Mouse (Mus musculus) v-Abl transformed pro-B cells (cell line): ENCODE results near the gene Ddx3x.

ENCODE experiments used
- in situ Hi-C, 2 experiments: fragments of 400-800 bp; cut with MboI; formaldehyde crosslinking; loops; one replicate each; pipeline ENCODE4 v1.15.1; 2025; ENCODE audit not compliant: unreplicated experiment in 2 of 2

Gene Ddx3x

DNA sequence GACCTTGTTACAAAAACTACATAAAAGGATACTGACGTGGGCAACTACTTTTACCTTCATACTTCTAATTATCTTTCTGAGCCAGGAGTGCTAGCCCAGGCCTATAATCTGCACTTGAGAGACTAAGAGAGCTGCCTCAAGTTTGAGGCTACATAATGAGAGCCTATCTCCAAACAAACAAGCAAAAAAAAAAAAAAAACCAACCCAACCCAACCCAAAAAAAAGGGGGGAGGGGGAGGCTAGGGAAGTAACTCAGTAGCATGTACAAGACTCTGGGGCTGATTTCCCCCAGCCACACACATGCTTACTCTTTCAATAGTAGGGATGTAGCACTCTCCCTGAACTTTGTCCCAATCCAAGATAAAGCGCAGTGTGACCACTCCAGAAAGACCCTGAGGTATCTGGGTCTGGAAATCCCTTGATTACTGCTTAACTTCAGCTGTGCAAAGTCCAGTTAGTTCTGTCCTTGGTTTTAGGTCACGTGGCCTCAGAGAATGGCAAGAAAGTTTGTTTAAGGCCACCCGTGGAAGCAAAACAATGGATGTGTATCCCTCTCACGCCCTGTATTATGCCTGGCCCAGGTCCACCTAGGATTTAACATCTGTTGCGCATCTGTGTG is 5.1 kb upstream of the Ddx3x start:
- in situ Hi-C loops = loop anchor here in 1 of 2 experiments (25.0 kb wide), 1 partner anchor 138 kb away; no protein-coding TSS in a partner anchor

DNA sequence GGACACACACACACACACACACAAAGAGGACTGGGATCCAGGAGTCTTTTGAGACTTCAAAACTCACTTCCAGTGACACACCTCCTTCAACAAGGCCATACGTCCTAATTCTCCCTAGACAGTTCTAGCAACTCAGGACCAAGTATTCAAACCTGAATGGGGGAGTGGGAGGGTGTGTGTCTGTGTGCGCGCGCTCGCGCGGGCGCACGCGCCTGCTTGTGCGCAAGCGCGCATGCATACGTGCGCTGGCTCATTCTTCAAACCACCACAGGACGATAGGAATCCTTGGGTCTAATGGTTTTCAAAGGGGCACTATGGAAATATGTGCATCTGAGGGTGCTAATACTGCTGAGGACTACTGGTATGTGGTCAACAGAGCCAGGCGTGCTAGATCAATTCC is 1.8 kb upstream of the Ddx3x start:
- in situ Hi-C loops = loop anchor here in 1 of 2 experiments (25.0 kb wide), 1 partner anchor 142 kb away; no protein-coding TSS in a partner anchor

DNA sequence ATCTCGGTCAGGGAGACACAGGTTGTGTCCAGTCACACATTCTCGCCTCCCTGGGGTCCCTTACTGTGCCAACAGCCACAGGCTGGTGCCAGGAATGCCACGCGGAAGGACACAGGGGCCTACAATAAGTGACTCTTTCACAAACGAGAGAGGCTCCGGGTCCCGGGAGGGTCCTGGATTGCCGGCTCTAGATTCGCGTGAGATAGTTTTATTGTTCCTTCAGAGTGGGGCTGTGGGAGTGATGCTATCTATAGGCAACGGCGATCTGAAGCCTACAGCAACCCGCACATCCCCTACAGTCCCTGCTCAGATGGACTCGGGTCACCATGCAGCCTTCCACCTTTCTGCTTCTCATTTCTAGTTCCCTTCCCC is 747 bp upstream of the Ddx3x start:
- in situ Hi-C loops = loop anchor here (5.0 to 25.0 kb wide), 4 partner anchors 38 to 143 kb away; no protein-coding TSS in a partner anchor

DNA sequence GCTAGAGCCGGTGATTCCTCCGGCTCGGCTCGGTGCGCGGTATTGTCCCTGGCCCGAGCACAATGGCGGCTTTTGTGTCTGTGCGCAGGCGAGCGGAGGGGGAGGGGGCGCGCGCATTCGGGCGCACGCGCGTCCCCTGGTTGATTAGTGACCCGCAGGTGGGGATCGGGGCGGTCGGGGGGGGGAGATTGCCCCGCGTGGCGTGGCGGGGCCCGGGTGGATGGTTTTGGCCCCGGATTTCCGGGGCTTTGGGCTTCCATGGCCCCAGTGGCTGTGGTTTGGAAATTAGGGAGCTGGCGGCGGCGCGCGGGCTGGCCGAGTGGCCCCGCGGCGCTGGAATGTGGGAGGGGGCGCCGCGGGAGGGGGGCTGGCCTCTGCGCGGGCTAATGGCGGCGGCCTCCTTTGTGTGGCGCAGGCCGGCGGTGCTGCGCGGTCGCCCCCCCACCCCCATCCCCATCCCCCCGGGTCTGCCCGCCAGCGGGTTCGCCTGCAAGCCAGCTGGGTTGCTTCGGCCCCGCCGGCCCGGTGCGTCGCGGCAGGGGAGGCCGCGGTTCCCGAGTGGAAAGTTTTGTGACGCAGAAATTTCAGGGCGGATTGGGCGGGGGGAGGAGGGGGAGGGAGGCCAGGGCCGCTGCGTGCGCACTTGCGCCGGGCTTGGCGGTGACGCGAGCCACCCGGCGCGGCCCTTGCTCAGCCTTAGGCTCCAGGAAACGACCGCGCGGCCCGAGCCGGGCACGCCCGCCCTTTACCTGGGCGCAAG is 739 bp downstream of the Ddx3x start:
- in situ Hi-C loops = loop anchor here (5.0 to 25.0 kb wide), 4 partner anchors 39 to 144 kb away; no protein-coding TSS in a partner anchor

DNA sequence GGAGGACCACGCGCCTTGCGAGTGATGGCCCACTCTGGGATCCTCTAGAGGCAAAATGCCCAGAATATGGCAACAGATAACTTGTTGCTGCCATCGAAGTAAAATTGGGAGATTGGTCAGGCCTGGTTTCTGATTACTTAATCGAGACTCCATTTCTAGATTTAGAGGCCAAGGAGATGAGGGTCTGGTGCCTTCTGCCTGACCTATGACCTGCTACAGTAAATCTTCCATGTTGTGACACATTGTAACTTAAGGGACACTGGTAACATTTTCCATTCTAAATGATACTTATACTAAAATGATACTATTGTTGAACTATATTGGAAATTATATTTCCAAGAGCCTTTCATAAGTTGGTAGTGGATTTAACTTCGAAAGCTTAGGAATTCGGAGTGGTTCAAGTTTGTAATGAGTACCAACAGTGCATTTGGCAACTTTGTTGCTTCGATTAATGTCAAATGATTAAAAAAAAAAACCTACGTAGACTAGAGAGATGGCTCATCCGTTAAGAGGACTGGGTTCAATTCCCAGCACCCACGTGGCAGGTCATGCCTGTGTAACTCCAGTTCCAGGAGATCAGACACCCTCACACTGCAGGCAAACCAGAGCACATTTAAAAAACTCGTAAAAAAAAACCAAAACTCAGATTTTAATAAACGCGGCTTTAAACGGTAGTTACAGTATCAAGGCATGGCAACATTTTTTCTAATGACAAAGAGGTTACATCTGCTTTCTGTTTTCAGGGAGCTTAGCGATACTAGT is 1.5 kb downstream of the Ddx3x start:
- in situ Hi-C loops = loop anchor here (5.0 to 25.0 kb wide), 4 partner anchors 40 to 145 kb away; no protein-coding TSS in a partner anchor

DNA sequence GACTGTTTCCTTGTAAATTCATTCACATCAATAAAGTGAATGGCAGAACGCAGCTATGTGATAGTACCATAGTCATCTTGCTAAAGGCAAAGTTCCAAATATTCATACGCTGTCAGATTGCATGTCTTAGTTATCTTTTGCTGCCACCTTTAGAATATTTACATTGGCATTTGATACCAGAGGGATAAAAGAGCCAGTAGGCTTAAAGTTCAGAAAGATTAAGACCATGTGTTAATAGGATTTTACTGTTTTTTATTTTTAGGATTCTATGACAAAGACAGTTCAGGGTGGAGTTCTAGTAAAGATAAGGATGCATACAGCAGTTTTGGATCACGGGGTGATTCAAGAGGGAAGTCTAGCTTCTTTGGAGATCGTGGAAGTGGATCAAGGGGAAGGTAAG is 5.0 kb downstream of the Ddx3x start:
- in situ Hi-C loops = loop anchor here (10.0 to 25.0 kb wide), 3 partner anchors 51 to 148 kb away; no protein-coding TSS in a partner anchor

DNA sequence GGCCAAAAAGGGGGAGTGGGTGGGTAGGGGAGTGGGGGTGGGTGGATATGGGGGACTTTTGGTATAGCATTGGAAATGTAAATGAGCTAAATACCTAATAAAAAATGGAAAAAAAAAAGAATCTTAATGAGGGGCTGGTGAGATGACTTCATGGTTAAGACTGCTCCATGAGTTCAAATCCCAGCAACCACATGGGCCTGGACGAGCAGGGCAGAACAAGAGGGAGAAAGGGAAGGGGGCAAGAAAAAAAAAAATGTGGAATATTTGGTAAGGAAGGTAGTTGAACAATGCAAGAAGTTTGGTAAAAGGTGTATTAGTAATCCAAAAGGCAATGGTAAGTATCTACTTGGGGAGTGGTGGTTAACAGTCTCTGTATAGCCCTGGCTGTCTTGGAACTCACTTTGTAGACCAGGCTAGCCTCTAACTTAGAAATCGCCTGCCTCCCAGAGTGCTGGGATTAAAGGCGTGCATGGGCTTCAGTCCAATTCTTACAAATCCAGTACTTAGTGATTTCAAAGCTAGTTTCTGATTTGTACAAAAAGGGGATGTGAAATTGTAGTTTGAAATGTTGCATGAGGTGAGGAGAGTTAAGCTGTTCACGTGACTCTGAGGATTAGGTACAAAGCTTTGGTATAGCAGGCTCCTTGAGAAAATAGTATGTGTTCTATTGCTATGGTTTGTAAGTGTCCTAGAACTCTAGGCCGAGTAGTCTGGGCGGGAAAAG is 13.9 kb downstream of the Ddx3x start:
- in situ Hi-C loops = loop anchor here (5.0 to 25.0 kb wide), 3 partner anchors 130 to 157 kb away; no protein-coding TSS in a partner anchor

DNA sequence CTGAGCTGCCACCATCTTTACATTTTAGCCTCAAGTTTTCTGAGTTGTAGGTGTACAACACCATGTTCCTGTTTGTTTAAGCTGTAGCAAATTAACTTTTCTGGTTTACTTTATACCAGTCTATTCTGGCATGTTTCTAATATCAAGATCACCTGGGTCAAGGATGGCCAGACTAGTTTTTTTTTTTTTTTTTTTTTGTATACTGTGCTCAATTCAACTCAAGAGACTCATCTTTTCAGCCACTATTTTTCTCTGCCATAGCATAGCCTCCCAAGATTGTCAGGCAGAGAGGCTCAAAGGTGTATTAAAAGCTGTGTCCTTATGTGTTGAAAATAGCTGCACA is 14.4 kb downstream of the Ddx3x start:
- in situ Hi-C loops = loop anchor here (5.0 to 25.0 kb wide), 3 partner anchors 130 to 158 kb away; no protein-coding TSS in a partner anchor

DNA sequence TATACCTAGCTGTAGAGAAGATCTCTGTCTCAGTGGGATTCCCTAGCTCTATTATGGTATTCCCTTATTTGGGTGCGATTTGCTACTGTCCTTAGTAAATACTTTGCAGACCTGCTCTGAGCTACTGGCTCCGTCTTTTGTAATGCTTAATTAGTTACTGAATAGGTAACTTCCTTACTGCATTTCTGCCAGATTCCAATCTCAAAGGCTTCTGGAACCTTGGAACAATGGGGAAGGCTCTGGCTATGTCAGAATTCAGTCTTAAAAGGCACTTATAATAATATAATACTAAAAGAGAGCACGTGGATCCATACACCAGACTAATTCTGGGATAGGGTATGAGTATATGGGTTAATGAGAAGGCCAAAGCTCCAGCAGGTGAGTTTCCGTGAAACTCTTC is 15.5 kb downstream of the Ddx3x start:
- in situ Hi-C loops = loop anchor here (5.0 to 25.0 kb wide), 3 partner anchors 129 to 159 kb away; no protein-coding TSS in a partner anchor

DNA sequence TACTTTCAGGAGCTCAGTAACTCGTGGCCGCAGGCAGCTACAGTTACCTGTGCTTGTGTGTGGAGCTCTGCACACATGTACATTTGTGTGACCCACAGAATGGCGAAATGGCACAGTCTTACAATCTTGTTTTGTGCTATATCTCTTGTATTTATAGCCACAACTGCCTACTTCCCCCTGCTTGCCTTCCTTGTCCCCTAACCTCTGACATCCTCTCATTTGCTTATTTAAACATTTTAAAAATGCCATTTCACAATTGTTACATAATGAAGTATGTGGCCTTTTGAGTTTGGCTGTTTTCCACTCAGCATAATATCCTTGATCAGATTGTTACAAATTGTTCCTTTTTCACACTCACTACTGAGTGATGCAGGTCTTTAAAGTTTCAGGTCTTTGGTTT is 25.4 kb downstream of the Ddx3x start:
- in situ Hi-C loops = no loop called here

DNA sequence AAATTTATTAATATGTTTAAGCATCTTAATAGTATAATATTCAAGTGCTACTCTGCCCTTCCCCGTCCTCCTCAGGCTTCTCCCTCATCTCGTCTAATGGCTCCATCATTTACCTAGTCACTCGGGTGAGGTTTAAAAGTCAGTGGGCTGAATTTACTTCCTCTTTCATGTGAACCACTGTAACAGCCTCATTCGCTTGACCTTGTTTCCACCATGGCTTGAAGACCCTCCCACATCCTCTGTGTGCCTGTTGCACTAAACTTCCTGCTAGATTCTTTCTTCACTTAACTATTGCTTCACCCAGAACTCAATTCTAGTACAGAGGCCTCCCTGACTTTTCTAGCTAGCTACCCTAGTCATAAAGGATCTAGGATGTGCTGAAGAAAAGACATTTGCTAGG is 30.6 kb downstream of the Ddx3x start:
- in situ Hi-C loops = no loop called here

DNA sequence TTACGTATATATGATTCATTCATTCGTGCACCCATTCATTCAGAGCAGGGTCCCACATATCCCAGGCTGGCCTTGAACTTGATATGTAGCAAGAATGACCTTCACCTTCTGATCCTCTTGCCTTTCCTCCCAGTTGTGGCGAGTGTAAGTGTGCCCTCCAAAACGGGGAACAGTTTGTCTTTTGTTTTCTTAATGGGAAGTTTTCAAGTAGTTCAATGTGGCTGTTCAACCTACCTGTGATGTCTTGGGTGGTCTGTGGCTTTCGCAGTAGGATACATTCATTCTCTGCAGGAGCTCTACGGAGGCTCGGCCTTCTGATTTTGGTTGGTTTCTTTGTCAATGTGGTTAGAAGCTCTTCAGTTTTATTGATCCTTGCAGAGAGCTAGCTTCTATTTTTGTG is 48.8 kb downstream of the Ddx3x start:
- in situ Hi-C loops = no loop called here
